Mouse (Mus musculus) hindbrain, embryonic 14.5 days (tissue): ENCODE results near the gene 1500009C09Rik. TPM values are rescaled to one million over a fixed set of nuclear protein-coding genes. Genes with fewer than 3 reads are reported as not detected.
A peak's percentile ranks its signal among the peaks of the same experiment; 100 is the strongest.

Experiments used
- ATAC-seq: fragments of 200-750 bp; cut with Nextera tagmentation; 2 replicates; pipeline ENCODE4 v1.8.0; 2017; ENCODE audit warnings: moderate number of reproducible peaks, mild to moderate bottlenecking, moderate TSS enrichment, moderate library complexity; ENCODE audit not compliant: low FRiP score
- DNase-seq: peaks from one replicate; pipeline ENCODE4 v3.0.0-alpha.2; 2015; ENCODE audit warnings: low spot score
- H3K27ac ChIP-seq: fragments of 300-500 bp; sonication (generic); 2 replicates; pipeline ENCODE4 v1.5.1; 2014; ENCODE audit warnings: mild to moderate bottlenecking, moderate library complexity
- H3K27me3 ChIP-seq: fragments of 300-500 bp; sonication (generic); 2 replicates; pipeline ENCODE4 v1.6.1; 2014; ENCODE audit warnings: mild to moderate bottlenecking, low read length, mixed read lengths; ENCODE audit not compliant: control insufficient read depth, insufficient read depth
- H3K36me3 ChIP-seq: fragments of 300-500 bp; sonication (generic); replicated peaks from 2 replicates; pipeline ENCODE4 v1.6.1; 2014; ENCODE audit not compliant: control insufficient read depth, insufficient read depth
- H3K4me1 ChIP-seq: fragments of 300-500 bp; sonication (generic); replicated peaks from 2 replicates; pipeline ENCODE4 v1.6.1; 2014; ENCODE audit warnings: antibody characterized with exemption, low read length, mixed read lengths; ENCODE audit not compliant: control insufficient read depth, insufficient read depth
- H3K4me2 ChIP-seq: fragments of 300-500 bp; sonication (generic); replicated peaks from 2 replicates; pipeline ENCODE4 v1.6.1; 2014; ENCODE audit warnings: mild to moderate bottlenecking, moderate library complexity
- H3K4me3 ChIP-seq: fragments of 300-500 bp; sonication (generic); replicated peaks from 2 replicates; pipeline ENCODE4 v1.5.1; 2014; ENCODE audit warnings: mild to moderate bottlenecking, low read length
- H3K9ac ChIP-seq: fragments of 300-500 bp; sonication (generic); 2 replicates; pipeline ENCODE4 v1.6.1; 2014
- H3K9me3 ChIP-seq: fragments of 300-500 bp; sonication (generic); 2 replicates; pipeline ENCODE4 v1.6.1; 2016; ENCODE audit warnings: low read length; ENCODE audit not compliant: control insufficient read depth
- WGBS: fragments of 180-500 bp; shearing (Covaris S2); extraction: QIAGEN DNeasy Blood & Tissue Kit; methylation state at CpG from one replicate; pipeline ENCODE4 v1.1.7; 2014; 5-methylcytosine and 5-hydroxymethylcytosine counted together
- polyA plus RNA-seq: library from polyadenylated mRNA; unstranded; fragments of >200 nt; fragmentation: Nextera tagmentation; extraction: Ambion mirVana; gene quantifications from 2 replicates; pipeline ENCODE4 v1.2.1, GENCODE M21; 2014

The 1500009C09Rik gene
- polyA plus RNA-seq, 1 experiment from 2014 or later: 13.2 TPM

DNA sequence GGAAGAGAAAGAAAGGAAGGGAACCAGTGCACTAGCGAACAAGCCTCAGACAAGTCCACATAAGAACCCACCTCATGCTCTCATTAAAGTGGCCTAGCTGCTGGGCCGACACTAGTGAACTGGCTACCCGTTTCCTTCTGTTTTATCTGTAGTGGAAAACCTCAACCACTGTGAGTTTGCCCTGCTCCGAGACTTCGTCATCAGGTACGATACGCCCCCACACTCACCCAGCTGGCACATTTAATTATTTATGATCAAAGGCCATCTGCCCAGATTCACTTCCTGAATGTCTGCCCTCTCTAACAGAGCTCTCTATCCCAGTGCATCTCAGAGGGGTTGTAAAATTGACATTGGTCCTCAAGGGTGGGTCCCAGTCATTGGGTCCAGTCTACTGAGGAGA lies 38.1 kb downstream of the 1500009C09Rik start:
- H3K36me3 ChIP-seq: peaks cover 77% of the 10 kb centered on the region
- H3K4me3 ChIP-seq: no peak overlapping the region
- DNase-seq (no peak), ATAC-seq (no peak)
- H3K4me1 ChIP-seq: peaks cover 14% of the 10 kb centered on the region; the same call in 1 of the 2 replicates
- no peak overlapping the region for H3K4me2 ChIP-seq
- no peak overlapping the region for H3K9ac ChIP-seq
- 88% methylated on average over 7 of the region's 7 CpGs for WGBS
- no peak overlapping the region for H3K27ac ChIP-seq
- H3K9me3 ChIP-seq: no peaks in the 10 kb centered on the region
- H3K27me3 ChIP-seq: no peaks in the 10 kb centered on the region

GRCm38 (mm10) chr15:82292851-82293250 lies 40.7 kb downstream of the 1500009C09Rik start:
- H3K36me3 ChIP-seq: peaks cover 51% of the 10 kb centered on the region
- H3K9me3 ChIP-seq: no peaks in the 10 kb centered on the region
- H3K4me2 ChIP-seq: peak overlapping the region; percentile 30
- peaks cover 14% of the 10 kb centered on the region; the same call in 1 of the 2 replicates for H3K4me1 ChIP-seq
- H3K27ac ChIP-seq: peak overlapping the region; percentile 52; the same call in 1 of the 2 replicates
- H3K9ac ChIP-seq: no peak overlapping the region
- 9% methylated on average over 5 of the region's 5 CpGs for WGBS
- ATAC-seq (peak; percentile 57), DNase-seq (no peak)
- no peaks in the 10 kb centered on the region for H3K27me3 ChIP-seq
- no peak overlapping the region for H3K4me3 ChIP-seq

DNA sequence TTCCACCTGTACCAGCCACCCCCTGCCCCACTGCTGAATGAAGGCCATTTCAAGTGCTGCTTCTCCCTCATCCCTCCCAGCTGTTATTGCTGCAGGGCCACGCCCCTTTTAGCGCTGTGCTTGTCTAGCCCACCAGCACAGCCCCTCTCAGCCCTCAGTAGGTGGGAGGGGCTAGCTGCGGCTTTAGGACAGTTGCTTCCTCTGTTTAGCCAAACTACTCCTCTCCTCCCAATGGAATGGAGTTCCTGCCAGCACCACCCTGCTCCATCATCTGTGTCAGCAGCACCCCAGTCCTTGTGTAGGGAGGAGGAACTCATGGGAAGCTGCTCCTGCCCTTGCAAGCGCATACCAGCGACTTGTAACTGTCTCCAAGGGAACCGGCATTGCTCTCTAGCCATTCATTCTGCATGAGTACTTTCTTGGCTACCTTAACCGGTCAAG lies 41.1 kb downstream of the 1500009C09Rik start:
- Histone ChIP-seq H3K36me3 (peaks cover 47% of the 10 kb centered on the region), H3K4me3 (no peak overlapping the region), H3K4me1 (peaks cover 14% of the 10 kb centered on the region; the same call in 1 of the 2 replicates), H3K4me2 (peak overlapping the region; percentile 30), H3K27me3 (no peaks in the 10 kb centered on the region), H3K9ac (no peak overlapping the region), H3K27ac (peak overlapping the region; percentile 52; the same call in 1 of the 2 replicates), H3K9me3 (no peaks in the 10 kb centered on the region)
- WGBS: 3% methylated on average over 7 of the region's 7 CpGs
- ATAC-seq (peak; percentile 80), DNase-seq (peak; percentile 61)

DNA sequence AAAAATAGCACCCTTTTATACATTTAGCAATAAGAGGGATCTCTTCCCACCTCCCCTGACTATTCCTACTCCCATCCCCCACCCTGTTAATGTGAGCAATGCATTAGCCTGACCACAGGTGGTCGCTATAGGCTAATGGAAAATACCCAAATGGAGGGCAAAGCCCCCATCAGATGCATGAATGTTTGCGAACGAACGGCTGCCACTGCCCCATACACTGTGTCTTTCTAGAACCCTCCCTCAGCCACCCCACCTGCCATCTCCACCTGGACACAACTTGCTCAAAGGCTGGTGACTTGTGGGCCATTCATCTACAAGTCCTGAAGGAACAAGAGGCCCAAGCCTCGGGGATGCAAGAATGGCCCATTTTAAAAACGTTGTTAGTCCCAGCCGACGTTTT lies 41.9 kb downstream of the 1500009C09Rik start:
- Histone ChIP-seq H3K9me3 (no peaks in the 10 kb centered on the region), H3K4me2 (no peak overlapping the region), H3K4me1 (peaks cover 14% of the 10 kb centered on the region; the same call in 1 of the 2 replicates), H3K27ac (0 out of 2 replicates have a peak overlapping the region, but pooled peaks have one; percentile 52), H3K9ac (no peak overlapping the region), H3K36me3 (peaks cover 39% of the 10 kb centered on the region), H3K4me3 (no peak overlapping the region), H3K27me3 (no peaks in the 10 kb centered on the region)
- ATAC-seq (peak; percentile 26; the same call in 1 of the 2 replicates), DNase-seq (peak; percentile 61)
- WGBS: 39% methylated on average over 8 of the region's 8 CpGs

DNA sequence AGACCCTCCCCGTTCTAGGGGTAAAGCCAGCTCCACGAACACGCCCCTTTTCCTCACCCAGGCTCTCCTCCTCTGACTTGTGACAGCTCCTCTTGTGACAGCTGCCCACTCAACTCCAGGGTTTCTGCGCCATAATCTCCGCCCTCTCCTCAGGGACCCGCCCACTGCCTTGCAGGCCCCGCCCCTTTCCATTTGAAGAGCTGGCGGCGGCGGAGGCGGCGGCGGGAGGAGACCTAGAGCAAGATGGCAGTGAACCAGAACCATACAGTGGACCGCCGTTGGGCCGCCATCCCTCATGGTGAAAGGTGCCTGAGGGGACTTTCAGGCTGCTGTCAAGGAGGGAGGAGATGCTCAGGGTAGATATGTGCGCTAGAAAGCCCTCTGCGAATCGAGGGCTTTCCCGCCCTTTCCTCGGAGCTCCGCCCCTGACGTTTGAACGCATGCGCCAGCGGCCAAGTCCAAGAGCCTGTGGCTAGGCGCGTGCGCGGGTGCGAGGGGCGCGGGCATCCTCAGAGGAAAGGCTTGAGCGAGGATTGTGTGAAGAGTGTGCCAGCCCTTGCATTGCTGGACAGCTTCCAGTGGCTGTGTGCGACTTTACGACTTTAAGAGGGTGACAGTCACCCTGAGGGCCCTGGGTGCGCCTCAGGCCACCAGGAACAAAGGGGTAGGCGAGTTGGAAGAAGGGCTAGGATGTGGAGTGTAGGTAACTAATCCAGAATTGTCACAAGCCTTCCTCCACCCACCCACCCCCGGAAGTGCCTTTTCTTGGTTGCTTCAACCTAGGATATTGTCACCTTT lies 46.8 kb downstream of the 1500009C09Rik start, which contains the start of gene Wbp2nl:
Gene Wbp2nl (plus strand): TSS at position 191 of the 798 bp plus-strand sequence.
- no peak within 1 kb of the TSS for H3K4me3 ChIP-seq
- no peaks in the 10 kb centered on the region for H3K9me3 ChIP-seq
- DNase-seq (no peak), ATAC-seq (0 out of 2 replicates have a peak, but pooled peaks have one; percentile 46)
- no peak within 1 kb of the TSS for H3K27ac ChIP-seq
- no peak within 1 kb of the TSS for H3K4me2 ChIP-seq
- no peaks in the 10 kb centered on the region for H3K36me3 ChIP-seq
- H3K9ac ChIP-seq: no peak within 1 kb of the TSS
- H3K4me1 ChIP-seq: 0 out of 2 replicates have a peak, but pooled peaks cover 3% of the 10 kb centered on the region
- WGBS: 63% methylated on average over 39 of the region's 39 CpGs
- H3K27me3 ChIP-seq: no peaks in the 10 kb centered on the region

DNA sequence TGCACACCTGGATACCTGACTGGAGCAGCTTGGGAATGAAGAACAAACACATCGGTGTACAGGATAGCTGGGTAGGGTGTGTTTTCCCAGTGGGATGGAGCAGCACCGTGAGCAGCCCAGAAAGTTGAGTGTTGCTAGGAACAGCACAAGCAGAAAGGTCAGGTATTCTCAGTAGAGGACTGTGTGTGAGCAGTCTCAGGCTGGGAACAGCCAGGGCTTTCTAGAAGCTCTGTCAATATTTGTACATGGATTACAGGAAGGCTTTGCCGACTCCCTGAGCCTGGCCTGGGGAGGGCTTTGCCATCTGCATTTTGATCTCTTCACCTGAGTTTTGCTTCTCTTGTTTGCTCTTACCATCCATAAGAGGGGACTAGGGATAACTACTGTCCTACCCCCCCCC lies 54.9 kb downstream of the 1500009C09Rik start:
- Histone ChIP-seq H3K4me3 (no peak overlapping the region), H3K9ac (no peak overlapping the region), H3K27ac (no peak overlapping the region), H3K4me2 (no peak overlapping the region), H3K4me1 (no peaks in the 10 kb centered on the region), H3K36me3 (no peaks in the 10 kb centered on the region), H3K9me3 (no peaks in the 10 kb centered on the region), H3K27me3 (no peaks in the 10 kb centered on the region)
- DNase-seq (no peak), ATAC-seq (no peak)
- 75% methylated on average over 3 of the region's 3 CpGs for WGBS

GRCm38 (mm10) chr15:82308416-82308815 lies 56.2 kb downstream of the 1500009C09Rik start:
- Histone ChIP-seq H3K4me3 (no peak overlapping the region), H3K27ac (no peak overlapping the region), H3K4me1 (no peaks in the 10 kb centered on the region), H3K27me3 (no peaks in the 10 kb centered on the region), H3K9me3 (no peaks in the 10 kb centered on the region), H3K4me2 (no peak overlapping the region), H3K36me3 (no peaks in the 10 kb centered on the region), H3K9ac (no peak overlapping the region)
- DNase-seq: no peak
- WGBS: 85% methylated on average over 3 of the region's 3 CpGs
- no peak for ATAC-seq

Other genes starting within 250 kb of the 1500009C09Rik start
- gene Desi1, start 218.5 kb upstream of the 1500009C09Rik start, polyA plus RNA-seq: 53.2 and 61.3 TPM in 2 replicates
- 235 and 252 TPM in 2 replicates for gene Snu13, start 204.8 kb upstream of the 1500009C09Rik start, polyA plus RNA-seq
- gene 4930407I10Rik, start 193.2 kb upstream of the 1500009C09Rik start, polyA plus RNA-seq: not detected in 2 replicates
- gene Mei1, start 182.4 kb upstream of the 1500009C09Rik start, polyA plus RNA-seq: 0.08 and 0.09 TPM in 2 replicates
- 12.9 and 13.8 TPM in 2 replicates for gene Ccdc134, start 124.5 kb upstream of the 1500009C09Rik start, polyA plus RNA-seq
- gene Srebf2, start 105.2 kb upstream of the 1500009C09Rik start, polyA plus RNA-seq: 153 and 154 TPM in 2 replicates
- gene Shisa8, start 39.6 kb upstream of the 1500009C09Rik start, polyA plus RNA-seq: 3.4 and 6.3 TPM in 2 replicates
- gene Tnfrsf13c, start 28.0 kb upstream of the 1500009C09Rik start, polyA plus RNA-seq: 0.51 and 0.68 TPM in 2 replicates
- 17.0 and 18.0 TPM in 2 replicates for gene Cenpm, start 7.6 kb upstream of the 1500009C09Rik start, polyA plus RNA-seq
- 375 and 410 TPM in 2 replicates for gene Sept3, start 22.5 kb downstream of the 1500009C09Rik start, polyA plus RNA-seq
- 0.17 and 0.29 TPM in 2 replicates for gene Wbp2nl, start 46.6 kb downstream of the 1500009C09Rik start, polyA plus RNA-seq
- gene Naga, start 86.5 kb downstream of the 1500009C09Rik start, polyA plus RNA-seq: 32.1 and 38.7 TPM in 2 replicates
- gene Pheta2, start 86.5 kb downstream of the 1500009C09Rik start, polyA plus RNA-seq: 1.5 and 1.8 TPM in 2 replicates
- gene Smdt1, start 86.6 kb downstream of the 1500009C09Rik start, polyA plus RNA-seq: 349 and 367 TPM in 2 replicates
- gene Ndufa6, start 101.9 kb downstream of the 1500009C09Rik start, polyA plus RNA-seq: 383 and 445 TPM in 2 replicates
- 2.3 and 2.5 TPM in 2 replicates for gene Cyp2d22, start 127.9 kb downstream of the 1500009C09Rik start, polyA plus RNA-seq
- gene Cyp2d11, start 141.6 kb downstream of the 1500009C09Rik start, polyA plus RNA-seq: not detected in 2 replicates
- gene Cyp2d10, start 154.8 kb downstream of the 1500009C09Rik start, polyA plus RNA-seq: not detected in 2 replicates
- gene Cyp2d9, start 181.0 kb downstream of the 1500009C09Rik start, polyA plus RNA-seq: not detected in 2 replicates